Mouse (Mus musculus) midbrain, embryonic 15.5 days (tissue): ENCODE data around the gene Ttll13. TPM values are rescaled to one million over a fixed set of nuclear protein-coding genes. Genes with fewer than 3 reads are reported as not detected.

Experiments used
- ATAC-seq: fragments of 200-750 bp; cut with Nextera tagmentation; replicated peaks from 2 replicates; pipeline ENCODE4 v1.8.0; 2017; ENCODE audit warnings: moderate TSS enrichment
- H3K27ac ChIP-seq: fragments of 300-500 bp; sonication (generic); 2 replicates; pipeline ENCODE4 v1.5.1; 2015; ENCODE audit warnings: mild to moderate bottlenecking, inconsistent platforms
- H3K27me3 ChIP-seq: fragments of 300-500 bp; sonication (generic); replicated peaks from 2 replicates; pipeline ENCODE4 v1.6.1; 2015; ENCODE audit warnings: inconsistent platforms
- H3K36me3 ChIP-seq: fragments of 300-500 bp; sonication (generic); replicated peaks from 2 replicates; pipeline ENCODE4 v1.6.1; 2015; ENCODE audit warnings: inconsistent platforms
- H3K4me1 ChIP-seq: fragments of 300-500 bp; sonication (generic); 2 replicates; pipeline ENCODE4 v1.6.1; 2015; ENCODE audit warnings: inconsistent platforms
- H3K4me2 ChIP-seq: fragments of 300-500 bp; sonication (generic); 2 replicates; pipeline ENCODE4 v1.6.1; 2015; ENCODE audit warnings: inconsistent platforms, mild to moderate bottlenecking, moderate library complexity
- H3K4me3 ChIP-seq: fragments of 300-500 bp; sonication (generic); 2 replicates; pipeline ENCODE4 v1.5.1; 2015; ENCODE audit warnings: mild to moderate bottlenecking, inconsistent platforms
- H3K9ac ChIP-seq: fragments of 300-500 bp; sonication (generic); 2 replicates; pipeline ENCODE4 v1.6.1; 2015; ENCODE audit warnings: mild to moderate bottlenecking, inconsistent platforms
- H3K9me3 ChIP-seq: fragments of 300-500 bp; sonication (generic); 2 replicates; pipeline ENCODE4 v1.6.1; 2016; ENCODE audit warnings: inconsistent platforms
- WGBS: fragments of 180-500 bp; shearing (Covaris S2); methylation state at CpG from one replicate; pipeline ENCODE4 v1.1.7; 2015; ENCODE audit warnings: mixed read lengths; 5-methylcytosine and 5-hydroxymethylcytosine counted together
- polyA plus RNA-seq: library from polyadenylated mRNA; unstranded; fragments of >200 nt; fragmentation: Nextera tagmentation; extraction: Ambion mirVana; gene quantifications from 2 replicates; pipeline ENCODE4 v1.2.1, GENCODE M21; 2015

The Ttll13 gene
- polyA plus RNA-seq, 1 experiment from 2014 or later, result 2.1 TPM

DNA sequence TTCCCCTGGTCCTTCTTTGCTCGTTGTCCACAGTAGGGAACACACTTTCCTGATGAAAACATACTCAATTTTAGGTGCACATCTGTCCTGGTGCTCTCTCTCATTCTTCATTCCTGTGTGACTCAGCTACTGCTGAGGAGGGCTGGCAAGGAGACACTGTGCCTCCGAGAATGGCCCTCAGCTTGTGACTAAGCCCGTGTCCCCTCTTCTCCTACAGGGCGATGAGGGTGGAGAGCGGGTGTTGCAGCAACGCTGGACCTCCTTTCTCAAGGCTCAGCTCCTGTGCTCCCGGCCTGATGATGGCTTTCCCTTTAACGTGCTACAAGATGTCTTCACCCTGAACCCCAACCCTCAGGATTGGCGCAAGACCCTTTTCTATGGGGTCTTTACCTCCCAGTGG, 27.5 kb upstream of the Ttll13 start:
- Histone ChIP-seq H3K27me3 (no peaks in the 10 kb centered on the region), H3K4me2 (no peak overlapping the region), H3K9ac (no peak overlapping the region), H3K4me3 (no peak overlapping the region), H3K27ac (no peak overlapping the region), H3K36me3 (peaks cover 53% of the 10 kb centered on the region), H3K4me1 (peaks cover 4% of the 10 kb centered on the region; the same call in 1 of the 2 replicates), H3K9me3 (no peaks in the 10 kb centered on the region)
- WGBS, result 97% methylated on average over 9 of the region's 9 CpGs
- no peak for ATAC-seq

DNA sequence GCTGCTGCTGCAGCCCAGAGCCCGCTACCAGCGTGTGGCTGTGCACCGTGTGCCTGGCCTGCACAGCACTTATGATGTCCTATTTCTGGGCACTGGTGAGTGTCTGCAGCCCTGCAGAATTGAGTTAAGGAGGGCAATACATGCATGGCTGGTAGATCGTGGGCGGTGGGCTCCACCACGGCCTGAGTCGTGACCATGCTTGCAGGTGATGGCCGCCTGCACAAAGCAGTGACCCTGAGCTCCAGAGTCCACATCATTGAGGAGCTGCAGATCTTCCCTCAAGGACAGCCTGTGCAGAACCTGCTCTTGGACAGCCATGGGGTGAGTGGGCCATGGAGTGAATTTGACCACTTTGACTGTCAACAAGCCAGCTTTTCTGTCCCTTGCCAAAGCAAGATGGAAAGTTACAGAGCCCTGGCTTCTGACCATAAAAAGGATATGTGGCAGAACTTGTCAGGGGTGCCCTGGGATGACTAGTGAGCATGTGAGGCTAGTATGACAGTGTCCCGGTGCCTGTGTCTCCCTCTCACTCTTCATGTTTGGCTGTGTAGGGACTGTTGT, 25.9 kb upstream of the Ttll13 start:
- Histone ChIP-seq H3K36me3 (peaks cover 68% of the 10 kb centered on the region), H3K4me1 (no peaks in the 10 kb centered on the region), H3K9ac (no peak overlapping the region), H3K27me3 (no peaks in the 10 kb centered on the region), H3K4me3 (no peak overlapping the region), H3K9me3 (no peaks in the 10 kb centered on the region), H3K27ac (no peak overlapping the region), H3K4me2 (no peak overlapping the region)
- no peak for ATAC-seq
- WGBS, result 97% methylated on average over 9 of the region's 9 CpGs

DNA sequence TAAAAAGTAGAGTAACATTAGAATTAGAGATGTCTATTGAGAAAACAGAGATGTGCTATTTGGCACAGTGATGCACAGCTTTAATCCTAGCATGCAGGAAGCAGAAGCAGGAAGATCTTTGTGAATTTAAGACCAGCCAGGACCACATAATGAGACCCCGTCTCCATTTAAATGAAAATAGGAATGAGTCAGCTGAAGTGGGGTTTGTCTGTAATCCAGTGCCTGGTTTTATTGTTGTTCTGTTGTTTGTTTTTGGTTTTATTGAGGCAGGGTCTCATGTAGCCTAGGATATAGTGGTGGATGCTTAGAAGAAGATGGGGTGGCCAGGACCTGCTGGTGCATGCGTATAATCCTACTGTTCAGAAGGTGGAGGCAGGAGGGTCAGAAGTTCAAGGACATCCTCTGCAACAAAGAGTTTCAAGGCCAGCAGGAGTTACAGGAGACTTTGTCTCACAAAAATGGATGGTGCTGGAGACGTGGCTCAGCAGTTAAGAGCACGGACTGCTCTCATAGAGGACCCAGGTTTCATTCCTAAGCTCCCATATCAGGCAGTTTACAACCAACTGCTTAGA, 24.9 kb upstream of the Ttll13 start:
- Histone ChIP-seq H3K36me3 (peaks cover 69% of the 10 kb centered on the region), H3K4me2 (no peak overlapping the region), H3K27me3 (no peaks in the 10 kb centered on the region), H3K9me3 (no peaks in the 10 kb centered on the region), H3K9ac (no peak overlapping the region), H3K4me3 (no peak overlapping the region), H3K27ac (no peak overlapping the region), H3K4me1 (no peaks in the 10 kb centered on the region)
- 82% methylated on average over 4 of the region's 4 CpGs for WGBS
- ATAC-seq, result no peak

DNA sequence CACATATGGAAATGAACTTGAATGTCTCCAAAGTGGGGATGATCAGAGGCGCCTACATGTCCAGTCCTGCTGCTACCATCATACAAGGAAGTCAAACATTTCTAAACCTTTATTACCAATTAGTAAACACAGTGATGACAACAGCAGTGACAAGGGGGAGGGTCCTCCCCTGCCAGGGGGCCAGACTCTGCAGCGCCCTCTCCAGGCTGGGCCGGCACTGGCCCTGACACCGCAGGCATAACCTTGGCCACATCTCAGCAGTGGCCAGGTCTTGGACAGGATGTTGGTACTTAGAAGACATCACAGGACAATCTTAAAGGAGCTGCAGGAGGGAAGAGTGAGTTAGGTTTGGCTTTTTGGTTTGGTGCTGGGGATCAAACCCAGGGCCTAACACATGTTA, 19.1 kb upstream of the Ttll13 start:
- Histone ChIP-seq H3K9me3 (no peaks in the 10 kb centered on the region), H3K9ac (no peak overlapping the region), H3K4me1 (peaks cover 7% of the 10 kb centered on the region), H3K27me3 (0 out of 2 replicates have a peak, but pooled peaks cover 7% of the 10 kb centered on the region), H3K27ac (no peak overlapping the region), H3K4me2 (no peak overlapping the region), H3K4me3 (no peak overlapping the region), H3K36me3 (peaks cover 33% of the 10 kb centered on the region)
- 96% methylated on average over 4 of the region's 4 CpGs for WGBS
- no peak for ATAC-seq

DNA sequence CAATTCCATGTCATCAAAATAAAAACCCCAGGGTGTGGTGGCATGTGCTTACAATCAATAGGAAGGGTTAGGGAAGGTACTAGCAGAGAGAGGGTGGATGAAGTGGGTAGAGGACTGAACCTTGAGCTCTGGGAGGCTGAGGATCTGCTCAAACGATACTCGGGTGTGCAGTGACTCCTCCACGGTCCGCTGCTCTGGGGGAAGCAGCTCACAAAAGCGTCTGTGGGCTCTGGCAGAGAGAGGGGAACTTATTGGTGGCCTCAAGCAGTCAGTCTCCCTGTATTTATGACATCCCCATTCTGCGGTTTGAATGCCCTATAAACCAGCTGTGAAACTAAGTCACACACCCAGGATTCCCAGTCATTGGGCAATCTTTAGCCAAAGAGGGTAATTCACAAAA, 16.0 kb upstream of the Ttll13 start:
- Histone ChIP-seq H3K4me2 (no peak overlapping the region), H3K27ac (no peak overlapping the region), H3K4me3 (no peak overlapping the region), H3K9me3 (no peaks in the 10 kb centered on the region), H3K4me1 (peaks cover 25% of the 10 kb centered on the region), H3K36me3 (peaks cover 13% of the 10 kb centered on the region), H3K27me3 (0 out of 2 replicates have a peak, but pooled peaks cover 7% of the 10 kb centered on the region), H3K9ac (no peak overlapping the region)
- WGBS, result 45% methylated on average over 6 of the region's 6 CpGs
- ATAC-seq, result no peak

DNA sequence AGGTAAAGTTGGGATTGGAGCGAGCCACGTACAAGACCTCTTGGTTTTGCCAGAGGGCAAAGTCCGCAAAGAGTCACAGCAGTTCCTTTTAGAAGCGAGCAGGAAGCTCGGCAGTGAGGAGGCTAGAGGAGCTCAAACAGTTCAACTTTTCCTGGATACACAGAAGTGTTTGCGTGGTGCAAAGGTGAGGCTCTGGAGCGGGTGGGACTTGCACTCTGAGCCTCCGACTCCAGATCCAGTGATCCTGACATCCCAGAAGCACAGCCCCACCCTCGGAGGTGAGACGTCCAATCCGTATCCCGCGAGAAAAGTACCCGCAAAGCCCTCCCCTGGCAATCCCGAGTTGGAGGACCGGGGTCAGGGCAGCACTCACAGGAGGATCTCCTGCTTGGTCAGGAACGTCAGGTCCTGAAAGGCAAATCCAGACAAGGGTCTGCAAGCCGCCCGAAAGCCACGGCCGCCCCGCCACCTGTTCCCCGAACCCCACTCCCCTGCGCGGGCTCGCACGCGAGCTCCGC, 14.1 kb upstream of the Ttll13 start:
- 2% methylated on average over 29 of the region's 29 CpGs for WGBS
- H3K4me2 ChIP-seq, result peak overlapping the region; percentile 84
- peak overlapping the region; percentile 88 for H3K4me3 ChIP-seq
- H3K27me3 ChIP-seq, result 0 out of 2 replicates have a peak, but pooled peaks cover 7% of the 10 kb centered on the region
- peak overlapping the region; percentile 50 for H3K9ac ChIP-seq
- peak; percentile 41; the same call in 1 of the 2 replicates for ATAC-seq
- H3K9me3 ChIP-seq, result no peaks in the 10 kb centered on the region
- H3K36me3 ChIP-seq, result peaks cover 3% of the 10 kb centered on the region; the same call in 1 of the 2 replicates
- H3K4me1 ChIP-seq, result peaks cover 28% of the 10 kb centered on the region
- H3K27ac ChIP-seq, result no peak overlapping the region

DNA sequence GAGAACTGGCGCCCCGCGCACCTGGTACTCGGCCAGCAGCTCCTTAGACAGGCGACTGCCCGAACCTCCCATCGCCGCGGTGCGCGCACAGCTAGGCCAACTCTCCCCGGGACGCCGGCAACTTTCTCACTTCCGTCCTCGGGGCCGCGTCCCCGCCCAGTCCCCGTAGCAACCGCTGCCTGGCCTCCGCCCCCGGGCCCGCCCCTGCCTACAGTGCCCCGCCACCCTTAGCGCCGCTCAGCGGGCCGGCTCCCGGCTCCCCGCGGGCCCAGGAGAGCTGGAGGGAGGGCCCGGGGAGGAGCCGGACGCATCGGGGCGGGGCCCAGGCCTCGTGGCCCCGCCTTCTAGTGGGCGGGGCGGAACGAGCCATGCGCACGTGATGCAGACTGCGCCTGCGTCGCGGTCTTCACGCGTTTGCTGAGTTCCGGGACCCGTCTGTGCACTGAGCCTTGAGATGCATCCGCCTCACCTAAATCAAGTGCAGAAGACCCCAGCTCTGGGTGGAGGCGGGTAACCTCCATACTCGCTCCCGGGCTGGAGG, 13.6 kb upstream of the Ttll13 start, which contains the start of the genes Cib1 and Gdpgp1:
Gene Cib1, minus strand, starts transcription at position 325 of the 541 bp plus-strand sequence.
Gene Gdpgp1, plus strand, starts transcription at position 377 of the 541 bp plus-strand sequence.
- Histone ChIP-seq H3K4me2 (peak within 1 kb of the TSS; percentile 84), H3K4me1 (peaks cover 28% of the 10 kb centered on the region), H3K36me3 (no peaks in the 10 kb centered on the region), H3K27me3 (0 out of 2 replicates have a peak, but pooled peaks cover 7% of the 10 kb centered on the region), H3K9ac (peak within 1 kb of the TSS; percentile 65), H3K4me3 (peak within 1 kb of the TSS; percentile 88), H3K9me3 (no peaks in the 10 kb centered on the region), H3K27ac (peak within 1 kb of the TSS; percentile 69)
- WGBS, result 1% methylated on average over 56 of the region's 56 CpGs
- ATAC-seq, result peak; percentile 94

DNA sequence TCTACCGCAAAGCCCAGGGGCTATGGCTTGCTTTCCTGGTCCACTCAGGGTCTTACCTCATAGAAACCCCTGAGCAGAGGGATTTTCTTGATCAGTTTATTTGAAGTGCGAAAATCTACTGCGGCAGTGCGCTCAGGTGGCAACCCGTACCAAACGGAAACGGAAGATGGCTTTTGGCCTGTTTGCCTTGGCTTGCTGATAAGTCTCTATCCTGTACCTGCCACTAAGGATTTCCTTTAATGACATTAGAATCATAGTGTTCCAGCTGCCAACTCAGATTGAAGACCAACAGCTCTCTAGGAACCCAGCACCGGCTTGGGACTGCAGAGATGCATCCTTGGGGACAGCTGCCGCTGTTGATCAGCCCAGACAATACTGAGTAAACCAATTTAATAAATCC, 12.4 kb upstream of the Ttll13 start:
- H3K4me2 ChIP-seq, result peak overlapping the region; percentile 84
- ATAC-seq, result no peak
- H3K4me1 ChIP-seq, result peaks cover 28% of the 10 kb centered on the region
- H3K36me3 ChIP-seq, result 0 out of 2 replicates have a peak, but pooled peaks cover 4% of the 10 kb centered on the region
- H3K9me3 ChIP-seq, result no peaks in the 10 kb centered on the region
- peak overlapping the region; percentile 14; the same call in 1 of the 2 replicates for H3K9ac ChIP-seq
- H3K27ac ChIP-seq, result no peak overlapping the region
- 65% methylated on average over 9 of the region's 9 CpGs for WGBS
- 0 out of 2 replicates have a peak, but pooled peaks cover 7% of the 10 kb centered on the region for H3K27me3 ChIP-seq
- peak overlapping the region; percentile 88; the same call in 1 of the 2 replicates for H3K4me3 ChIP-seq

DNA sequence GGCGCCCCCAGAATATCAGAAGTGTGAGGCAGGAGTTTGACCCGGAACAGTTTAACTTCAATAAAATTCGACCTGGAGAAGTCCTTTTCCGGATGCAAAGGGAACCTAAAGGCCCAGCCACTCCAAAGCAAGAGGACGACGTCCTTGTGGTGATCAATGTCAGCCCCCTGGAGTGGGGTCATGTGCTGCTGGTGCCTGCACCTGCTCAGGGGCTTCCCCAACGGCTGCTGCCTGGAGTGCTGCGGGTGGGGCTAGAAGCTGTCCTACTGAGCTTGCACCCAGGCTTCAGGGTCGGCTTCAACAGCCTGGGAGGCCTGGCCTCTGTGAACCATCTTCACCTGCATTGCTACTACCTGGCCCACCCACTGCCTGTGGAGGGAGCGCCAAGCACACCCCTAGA, 7.6 kb upstream of the Ttll13 start:
- Histone ChIP-seq H3K9me3 (no peaks in the 10 kb centered on the region), H3K4me1 (peaks cover 15% of the 10 kb centered on the region), H3K4me2 (no peak overlapping the region), H3K9ac (no peak overlapping the region), H3K36me3 (0 out of 2 replicates have a peak, but pooled peaks cover 14% of the 10 kb centered on the region), H3K27me3 (no peaks in the 10 kb centered on the region), H3K27ac (no peak overlapping the region), H3K4me3 (no peak overlapping the region)
- ATAC-seq, result no peak
- 90% methylated on average over 10 of the region's 10 CpGs for WGBS

DNA sequence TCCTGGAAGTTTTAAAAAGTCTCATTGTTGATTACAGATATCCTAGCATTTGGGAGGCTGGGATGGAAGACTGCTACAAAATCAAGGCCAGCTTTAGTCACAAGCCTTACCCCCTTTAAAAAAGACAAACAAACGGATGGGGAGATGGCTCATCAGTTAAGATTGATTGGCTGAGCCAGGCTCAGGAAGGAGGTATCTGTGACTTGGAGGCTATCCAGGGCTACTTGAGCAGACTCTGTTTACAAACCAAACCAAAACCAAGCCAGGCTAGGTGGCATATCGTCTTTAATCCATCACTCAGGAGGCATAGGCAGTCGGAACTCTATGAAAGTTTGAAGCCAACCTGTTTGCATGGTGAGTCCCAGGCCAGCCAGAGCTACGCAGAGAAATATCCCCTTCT, 4.5 kb upstream of the Ttll13 start:
- H3K9me3 ChIP-seq, result no peaks in the 10 kb centered on the region
- 91% methylated on average over 4 of the region's 4 CpGs for WGBS
- ATAC-seq, result no peak

DNA sequence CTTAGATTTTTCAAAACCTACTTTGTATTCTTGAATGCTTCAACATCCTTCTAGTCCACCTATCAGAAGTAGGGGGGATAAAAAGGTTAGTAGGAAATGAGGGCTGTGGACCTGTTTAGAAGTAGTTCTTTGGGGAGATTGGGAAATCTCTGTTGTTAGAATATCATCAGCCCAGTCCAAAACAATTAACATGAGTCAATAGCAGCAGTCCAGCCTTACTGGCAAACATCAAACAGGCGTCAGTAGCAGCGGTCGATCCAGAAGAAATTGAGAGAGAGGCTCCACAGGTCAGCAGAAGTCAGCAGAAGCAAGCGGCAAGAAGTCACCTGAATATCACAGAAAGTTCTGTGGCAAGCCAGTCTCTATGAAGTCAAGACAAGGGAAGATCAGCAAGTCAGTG, 1.3 kb upstream of the Ttll13 start:
- H3K9ac ChIP-seq, result no peak overlapping the region
- WGBS, result 90% methylated on average over 4 of the region's 4 CpGs
- H3K36me3 ChIP-seq, result 0 out of 2 replicates have a peak, but pooled peaks cover 6% of the 10 kb centered on the region
- no peaks in the 10 kb centered on the region for H3K27me3 ChIP-seq
- H3K4me2 ChIP-seq, result no peak overlapping the region
- ATAC-seq, result no peak
- H3K27ac ChIP-seq, result no peak overlapping the region
- H3K4me3 ChIP-seq, result no peak overlapping the region
- H3K9me3 ChIP-seq, result no peaks in the 10 kb centered on the region
- H3K4me1 ChIP-seq, result no peaks in the 10 kb centered on the region

More for the DNA sequence above, 4.5 kb upstream of the Ttll13 start:
- H3K9ac ChIP-seq, result no peak overlapping the region
- H3K4me1 ChIP-seq, result no peaks in the 10 kb centered on the region
- no peaks in the 10 kb centered on the region for H3K27me3 ChIP-seq
- no peak overlapping the region for H3K27ac ChIP-seq
- 0 out of 2 replicates have a peak, but pooled peaks cover 14% of the 10 kb centered on the region for H3K36me3 ChIP-seq
- H3K4me3 ChIP-seq, result no peak overlapping the region
- no peak overlapping the region for H3K4me2 ChIP-seq

DNA sequence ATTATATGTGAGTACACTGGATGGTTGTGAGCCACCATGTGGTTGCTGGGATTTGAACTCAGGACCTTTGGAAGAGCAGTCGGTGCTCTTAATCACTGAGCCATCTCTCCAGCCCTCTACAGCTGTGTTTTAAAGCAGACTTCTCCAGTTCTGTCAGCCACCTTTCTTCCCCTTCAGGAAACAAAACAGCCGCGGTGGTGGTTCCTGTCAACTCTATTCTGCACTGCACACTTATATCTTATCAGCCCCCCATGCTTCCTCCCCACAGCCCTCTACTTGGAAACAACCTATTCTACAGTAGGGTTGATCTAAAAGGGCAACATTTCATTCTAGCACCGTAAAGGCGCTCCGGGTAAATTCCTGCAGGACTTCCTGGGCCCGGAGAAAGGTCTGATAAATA, 683 bp downstream of the Ttll13 start:
- 63% methylated on average over 7 of the region's 7 CpGs for WGBS
- Histone ChIP-seq H3K4me3 (peak overlapping the region; percentile 54), H3K4me2 (peak overlapping the region; percentile 57), H3K9ac (peak overlapping the region; percentile 62), H3K36me3 (no peaks in the 10 kb centered on the region), H3K27me3 (no peaks in the 10 kb centered on the region), H3K4me1 (no peaks in the 10 kb centered on the region), H3K9me3 (no peaks in the 10 kb centered on the region), H3K27ac (peak overlapping the region; percentile 86)
- no peak for ATAC-seq
